In the genomic region with DNA sequence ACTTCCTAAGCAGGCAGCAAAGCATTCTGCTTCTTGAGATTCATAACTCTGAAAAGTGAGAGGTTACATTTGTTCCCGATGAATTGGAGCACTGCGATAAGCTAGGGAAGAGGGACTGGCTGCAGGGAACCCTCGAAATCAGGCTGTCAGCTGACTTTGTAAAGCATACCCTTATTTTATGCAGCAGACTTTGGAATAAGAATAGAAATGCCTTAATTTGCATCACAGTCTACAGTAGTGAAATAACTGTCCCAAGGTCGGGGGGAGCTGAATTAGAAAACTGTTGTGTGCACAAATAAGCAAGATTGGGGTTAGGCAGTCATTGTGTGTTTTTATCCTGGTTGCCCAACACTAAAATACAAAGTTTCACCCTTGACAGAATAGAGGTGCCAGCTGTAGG, we compare ENCODE assay signal across 16 mouse cellular contexts.
A peak's percentile ranks its signal among the peaks of the same experiment; 100 is the strongest.
DNase-seq lines count a peak whose midpoint lies in the region; ATAC-seq and TF ChIP-seq lines count a peak whose summit lies in the region.
"Had no signal": no experiment of that assay in that cellular context is flagged by ENCODE, and none has a peak within 500 bp of the region (broad histone marks: within the 10 kb centered on the region; RNA-seq: fewer than 3 reads in every experiment).

No protein-coding gene starts in this region.

- intact Hi-C loops in left cerebral cortex, postnatal 10 days (cut with DNase I) = no loop called here

- H3K9me3 ChIP-seq in midbrain, embryonic 11.5 days (ENCODE audit: control insufficient read depth, low read length) = no peaks in the 10 kb centered on the region
- no peaks in the 10 kb centered on the region for H3K9me3 ChIP-seq in midbrain, embryonic 10.5 days (replicated peaks)
- H3K9me3 ChIP-seq in embryonic facial prominence, embryonic 13.5 days = no peaks in the 10 kb centered on the region
- no peaks in the 10 kb centered on the region for H3K9me3 ChIP-seq in limb, embryonic 14.5 days (ENCODE audit: control insufficient read depth, low read length)
- H3K9me3 ChIP-seq: heart, embryonic 10.5 days; kidney, embryonic 15.5 days had no signal

- 77% methylated on average over 4 of the region's 4 CpGs for WGBS in midbrain, embryonic 11.5 days
- WGBS in midbrain, embryonic 10.5 days = 88% methylated on average over 4 of the region's 4 CpGs
- WGBS in embryonic facial prominence, embryonic 13.5 days = 57% methylated on average over 4 of the region's 4 CpGs
- 46% methylated on average over 4 of the region's 4 CpGs for WGBS in limb, embryonic 14.5 days

- DNase-seq in midbrain, embryonic 11.5 days (ENCODE audit: low spot score, missing footprints) = peak; percentile 81
- DNase-seq in midbrain, embryonic 10.5 days (ENCODE audit: low spot score) = no peak
- no peak for DNase-seq in limb, embryonic 14.5 days (ENCODE audit: low spot score)
- DNase-seq in kidney, adult 9 months = no peak
- no peak for DNase-seq in retina, postnatal 1 day
- no peak for DNase-seq in left cerebral cortex, postnatal 10 days (ENCODE audit: extremely low spot score in 1 of 2, low spot score in 2 of 2)
- DNase-seq: adrenal gland, postnatal 14 days; gastrocnemius, postnatal 10 days; heart, postnatal 4 days; left cerebral cortex, postnatal 4 days; lung, adult 18-20 months; thymus, postnatal 25 days had no signal

- TF ChIP-seq POLR2A in limb, embryonic 14.5 days (IDR thresholded peaks at IDR 0.05; ENCODE audit: borderline replicate concordance, extremely low read depth, insufficient read depth, insufficient read length) = no peak

- H3K4me2 ChIP-seq in midbrain, embryonic 11.5 days = no peak overlapping the region
- peak overlapping the region; percentile 44; the same call in 1 of the 2 replicates for H3K4me2 ChIP-seq in embryonic facial prominence, embryonic 13.5 days
- H3K4me2 ChIP-seq in limb, embryonic 14.5 days (replicated peaks; ENCODE audit: low read depth, low read length, severe bottlenecking) = no peak overlapping the region; the same call in 1 of the 2 replicates

- no peaks in the 10 kb centered on the region for H3K27me3 ChIP-seq in midbrain, embryonic 11.5 days (ENCODE audit: control insufficient read depth, insufficient read depth, low read length)
- H3K27me3 ChIP-seq in midbrain, embryonic 10.5 days (ENCODE audit: low read depth, poor library complexity, severe bottlenecking) = no peaks in the 10 kb centered on the region
- no peaks in the 10 kb centered on the region for H3K27me3 ChIP-seq in embryonic facial prominence, embryonic 13.5 days
- no peaks in the 10 kb centered on the region for H3K27me3 ChIP-seq in limb, embryonic 14.5 days (ENCODE audit: control insufficient read depth, insufficient read depth, low read length)
- H3K27me3 ChIP-seq: kidney, embryonic 15.5 days; Patski had no signal

- H3K36me3 ChIP-seq in midbrain, embryonic 11.5 days (ENCODE audit: control insufficient read depth, insufficient read depth, low read length) = no peaks in the 10 kb centered on the region
- no peaks in the 10 kb centered on the region for H3K36me3 ChIP-seq in midbrain, embryonic 10.5 days
- no peaks in the 10 kb centered on the region for H3K36me3 ChIP-seq in embryonic facial prominence, embryonic 13.5 days
- no peaks in the 10 kb centered on the region for H3K36me3 ChIP-seq in limb, embryonic 14.5 days (ENCODE audit: control insufficient read depth, insufficient read depth, low read length)
- H3K36me3 ChIP-seq: heart, embryonic 10.5 days; kidney, embryonic 15.5 days had no signal

- H3K9ac ChIP-seq in midbrain, embryonic 11.5 days (ENCODE audit: low read length) = no peak overlapping the region
- no peak overlapping the region for H3K9ac ChIP-seq in embryonic facial prominence, embryonic 13.5 days
- H3K9ac ChIP-seq in limb, embryonic 14.5 days (ENCODE audit: low read depth, low read length, severe bottlenecking) = no peak overlapping the region
- H3K9ac ChIP-seq: kidney, embryonic 15.5 days had no signal

- no peak overlapping the region for H3K4me3 ChIP-seq in midbrain, embryonic 11.5 days (ENCODE audit: low read depth, low read length)
- H3K4me3 ChIP-seq in midbrain, embryonic 10.5 days = no peak overlapping the region
- H3K4me3 ChIP-seq in embryonic facial prominence, embryonic 13.5 days = no peak overlapping the region
- H3K4me3 ChIP-seq in limb, embryonic 14.5 days (replicated peaks; ENCODE audit: low read length) = no peak overlapping the region
- H3K4me3 ChIP-seq: heart, embryonic 10.5 days had no signal

- no peak for ATAC-seq in midbrain, embryonic 11.5 days (ENCODE audit: low FRiP score)
- no peak for ATAC-seq in embryonic facial prominence, embryonic 13.5 days (ENCODE audit: insufficient number of reproducible peaks, insufficient read depth, low FRiP score, low TSS enrichment, low read depth)
- no peak for ATAC-seq in limb, embryonic 14.5 days (ENCODE audit: low FRiP score, low read depth)

- peaks cover 5% of the 10 kb centered on the region; the same call in 1 of the 2 replicates for H3K4me1 ChIP-seq in midbrain, embryonic 11.5 days (ENCODE audit: control insufficient read depth, insufficient read depth, low read length)
- peaks cover 8% of the 10 kb centered on the region for H3K4me1 ChIP-seq in midbrain, embryonic 10.5 days
- peaks cover 32% of the 10 kb centered on the region for H3K4me1 ChIP-seq in embryonic facial prominence, embryonic 13.5 days
- peaks cover 27% of the 10 kb centered on the region for H3K4me1 ChIP-seq in limb, embryonic 14.5 days (ENCODE audit: control insufficient read depth, insufficient read depth, low read length)
- H3K4me1 ChIP-seq: heart, embryonic 10.5 days had no signal

- no peak overlapping the region for H3K27ac ChIP-seq in midbrain, embryonic 11.5 days (ENCODE audit: low read depth, low read length)
- no peak overlapping the region for H3K27ac ChIP-seq in midbrain, embryonic 10.5 days (replicated peaks)
- H3K27ac ChIP-seq in embryonic facial prominence, embryonic 13.5 days = peak overlapping the region; percentile 51; the same call in 1 of the 2 replicates
- H3K27ac ChIP-seq in limb, embryonic 14.5 days (replicated peaks; ENCODE audit: low read depth, low read length) = 0 out of 2 replicates have a peak overlapping the region, but pooled peaks have one; percentile 33
- H3K27ac ChIP-seq: heart, embryonic 10.5 days had no signal

Comparison
In these comparisons a context has a peak if more than half of its experiments do, and no peak if none do; other contexts are left out.
1. H3K27ac ChIP-seq: peak in embryonic facial prominence, embryonic 13.5 days (single experiment) and limb, embryonic 14.5 days (single experiment); none in midbrain, embryonic 11.5 days (single experiment) and midbrain, embryonic 10.5 days (single experiment).